Mouse (Mus musculus) 3134 (cell line): Measurements from ENCODE around the gene Myo1h.

Source experiments
- DNase-seq: peaks from one replicate; pipeline ENCODE4 v3.0.0-alpha.2; 2011; ENCODE audit warnings: low spot score; ENCODE audit not compliant: insufficient read length; ENCODE audit errors: extremely low read depth

Gene Myo1h

DNA sequence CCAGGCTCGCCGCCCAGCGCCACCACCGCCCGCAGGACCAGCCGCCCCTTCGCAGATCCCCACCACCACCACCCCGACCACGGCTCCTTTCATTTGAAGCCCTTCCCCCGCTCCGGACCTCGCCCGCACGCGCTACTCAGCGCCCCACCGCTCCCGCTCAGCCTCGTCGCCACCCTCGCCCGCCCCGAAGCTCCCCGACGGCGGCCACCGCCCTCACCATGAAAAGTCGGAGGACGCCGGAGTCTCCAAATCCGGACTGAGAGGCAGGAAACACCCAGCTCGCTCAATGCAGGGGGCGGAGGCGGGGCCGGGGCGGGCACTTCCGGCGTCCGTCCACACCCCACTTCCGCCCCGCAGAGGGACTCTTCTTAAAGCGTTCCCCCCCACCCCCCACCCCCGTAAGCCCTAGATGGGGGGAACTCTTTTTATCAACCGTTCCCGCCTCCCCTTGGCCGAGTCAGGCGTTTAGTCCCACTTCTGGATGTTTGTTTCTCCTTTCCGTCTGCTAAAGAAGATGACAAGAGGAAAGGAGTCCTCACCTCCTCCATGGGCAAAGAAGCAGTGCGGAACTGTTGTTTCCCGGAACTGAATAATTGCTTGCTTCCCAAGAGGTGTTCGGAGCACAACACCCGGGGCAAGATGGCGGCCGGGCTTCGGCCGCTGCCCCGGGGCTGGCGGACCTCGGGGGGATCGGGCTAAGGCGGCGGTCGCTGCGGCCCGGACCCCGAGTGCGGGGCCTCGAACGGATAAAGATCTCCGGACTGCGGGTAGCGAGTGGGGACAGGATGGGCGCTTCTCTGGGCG is 91.4 kb downstream of the Myo1h start, which contains the start of the genes Kctd10 and Ube3b:
Kctd10 (minus strand) TSS at position 300 of the 804 bp plus-strand sequence.
Ube3b (plus strand) TSS at position 399 of the 804 bp plus-strand sequence.
- DNase-seq: peak; percentile 91

GRCm38 (mm10) chr5:114381013-114381351 is 92.0 kb downstream of the Myo1h start:
- no peak for DNase-seq

- peak; percentile 40 for DNase-seq
Observed at GRCm38 (mm10) chr5:114383184-114383904, 94.4 kb downstream of the Myo1h start.

DNA sequence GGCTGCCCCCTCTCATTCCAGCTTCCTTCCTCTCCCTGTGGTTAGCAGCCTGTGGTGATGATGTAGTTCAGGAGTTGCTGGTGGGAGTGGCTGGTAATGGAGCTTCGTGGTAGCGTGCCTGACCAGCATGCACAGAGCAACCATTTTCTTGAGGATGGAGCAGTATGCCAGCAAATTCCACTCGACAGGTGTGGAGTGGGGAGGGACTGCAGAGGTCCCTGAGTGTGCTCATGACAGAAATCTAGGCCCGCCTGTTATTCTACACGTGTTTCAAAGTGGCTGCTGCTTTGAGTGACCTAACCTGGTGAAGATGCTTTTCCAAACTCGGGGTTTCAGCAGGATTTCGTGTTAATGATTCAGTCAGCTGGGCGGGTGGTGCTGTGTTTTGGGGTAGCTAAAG is 95.5 kb downstream of the Myo1h start:
- no peak for DNase-seq

DNA sequence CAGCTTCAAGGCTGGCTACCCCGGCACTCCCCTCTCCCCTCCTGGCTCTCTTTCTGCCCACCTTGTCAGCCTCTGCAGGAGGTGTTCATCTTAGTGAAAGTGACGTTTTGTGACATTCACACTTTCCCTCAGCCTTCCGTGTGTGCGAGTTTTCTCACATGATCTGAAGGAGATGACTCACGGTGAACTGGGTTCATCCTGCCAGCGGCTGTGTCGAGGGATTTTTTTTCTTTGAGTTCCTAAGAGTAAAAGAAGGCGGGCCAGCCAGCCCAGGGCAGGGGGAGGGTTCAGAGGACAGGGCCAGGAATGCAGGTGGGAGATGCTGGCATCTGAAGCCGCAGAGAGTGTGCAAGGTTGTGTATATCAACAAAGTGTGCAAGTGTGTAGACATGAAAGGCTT is 104.2 kb downstream of the Myo1h start:
- no peak for DNase-seq

GRCm38 (mm10) chr5:114406592-114406991 is 117.6 kb downstream of the Myo1h start:
- DNase-seq: no peak

DNA sequence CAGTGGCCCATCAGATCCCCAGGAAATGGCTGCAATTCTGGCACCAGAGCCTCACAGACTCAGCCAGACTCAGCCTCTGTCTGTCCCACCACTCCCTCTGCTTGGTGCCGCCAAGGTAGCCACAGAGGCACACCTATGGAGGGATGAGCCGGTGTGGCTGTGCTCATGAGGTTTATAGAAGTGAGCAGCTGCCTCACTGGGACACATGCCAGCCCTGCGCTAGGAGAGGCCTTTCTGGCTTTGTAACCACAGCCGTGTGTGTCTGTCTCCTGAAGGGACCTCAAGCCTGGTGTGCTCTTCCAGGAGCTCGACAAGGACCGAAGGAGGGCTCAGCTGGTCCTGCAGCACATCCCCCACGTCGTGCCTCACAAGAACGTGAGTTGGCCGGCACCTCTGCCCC is 118.3 kb downstream of the Myo1h start:
- no peak for DNase-seq

DNA sequence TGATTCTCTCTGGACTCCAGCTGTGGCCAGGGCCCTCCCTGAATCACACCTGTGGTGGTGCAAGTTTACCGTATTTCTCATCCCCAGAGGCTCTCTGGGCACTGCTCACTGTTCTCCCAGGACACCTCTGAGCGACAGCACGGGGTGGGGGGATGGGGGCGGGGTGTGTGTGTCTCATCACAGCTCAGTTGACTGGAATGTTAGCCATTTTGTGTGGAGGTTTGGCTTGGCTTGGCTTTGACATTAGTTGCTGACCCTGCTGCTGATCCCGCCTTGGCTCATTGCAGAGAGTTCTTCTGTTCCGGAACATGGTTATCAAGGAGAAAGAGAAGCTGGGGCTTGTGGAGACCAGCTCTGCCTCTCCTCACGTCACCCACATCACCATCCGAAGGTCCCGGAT is 118.8 kb downstream of the Myo1h start:
- peak; percentile 28 for DNase-seq

- no peak for DNase-seq
Observed at GRCm38 (mm10) chr5:114408846-114409245, 119.9 kb downstream of the Myo1h start.

DNA sequence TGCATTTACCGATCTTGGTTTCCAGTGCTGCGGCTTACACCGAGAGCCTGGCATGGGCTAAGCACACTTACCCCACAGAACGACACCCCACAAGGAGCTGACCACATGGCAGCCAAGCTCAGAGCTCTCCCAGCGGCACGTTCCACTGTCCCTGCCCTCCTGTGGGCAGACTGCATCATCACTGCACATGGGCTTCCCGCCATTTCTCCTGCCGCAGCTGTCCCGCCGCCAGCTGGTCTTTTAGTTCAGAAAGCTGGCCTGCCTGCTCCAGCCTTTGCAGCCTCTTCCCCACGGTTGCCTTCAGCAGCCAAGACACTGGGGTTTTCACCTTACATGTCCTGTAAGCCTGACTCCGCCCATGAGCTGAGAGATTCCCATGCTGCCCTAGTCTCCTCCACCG is 121.5 kb downstream of the Myo1h start:
- no peak for DNase-seq

GRCm38 (mm10) chr5:114412361-114412998 is 123.5 kb downstream of the Myo1h start:
- no peak for DNase-seq

DNA sequence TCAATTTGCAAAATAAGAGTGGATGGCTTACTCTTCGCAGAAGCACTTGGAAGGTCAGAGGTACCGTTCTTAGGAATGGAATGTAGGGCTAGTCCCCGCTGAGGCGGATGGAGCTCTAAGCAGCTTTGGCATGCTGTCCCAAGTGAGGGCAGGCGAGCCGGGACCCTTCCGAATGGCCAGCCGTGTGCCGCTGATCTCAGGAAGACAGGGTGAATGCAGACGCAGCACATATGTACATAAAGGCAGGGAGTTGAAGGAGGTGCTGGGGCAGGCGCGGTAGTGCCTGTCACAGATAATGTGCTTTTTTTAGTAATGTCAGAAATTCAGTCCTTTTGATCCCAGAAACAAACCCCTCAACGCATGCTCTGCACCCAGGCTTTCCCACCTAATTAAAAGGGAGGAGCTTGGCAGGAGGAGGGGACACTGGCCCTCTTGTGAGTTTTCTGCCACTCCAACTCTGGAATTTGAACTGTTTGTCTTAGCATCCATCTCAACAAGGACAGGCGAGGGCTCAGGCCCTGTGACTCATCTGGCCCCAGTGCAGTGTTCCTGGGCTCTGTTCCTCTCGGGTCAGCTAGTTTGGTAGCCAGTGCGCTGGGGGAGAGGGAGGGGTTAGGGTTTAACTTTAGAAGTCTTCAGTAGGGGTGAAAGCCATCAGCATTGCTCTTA is 124.2 kb downstream of the Myo1h start:
- DNase-seq: no peak
